Mouse (Mus musculus) heart, embryonic 14.5 days (tissue): Measurements from ENCODE around the gene Hspa2. TPM values are rescaled to one million over a fixed set of nuclear protein-coding genes. Genes with fewer than 3 reads are reported as not detected.

ENCODE experiments used
- polyA plus RNA-seq: library from polyadenylated mRNA; unstranded; fragments of >200 nt; fragmentation: Nextera tagmentation; extraction: Ambion mirVana; gene quantifications from 2 replicates; pipeline ENCODE4 v1.2.1, GENCODE M21; 2014

The Hspa2 gene
- polyA plus RNA-seq, 1 experiment from 2014 or later: 15.6 TPM

Other genes with a start within 250 kb of the Hspa2 start
- 0.32 and 0.42 TPM in 2 replicates for gene Esr2, start 226.9 kb upstream of the Hspa2 start, polyA plus RNA-seq
- gene Tex21, start 157.4 kb upstream of the Hspa2 start, polyA plus RNA-seq: 0.22 and 0.28 TPM in 2 replicates
- 37.2 and 37.3 TPM in 2 replicates for gene Mthfd1, start 148.9 kb upstream of the Hspa2 start, polyA plus RNA-seq
- 4.2 and 5.3 TPM in 2 replicates for gene Akap5, start 79.3 kb upstream of the Hspa2 start, polyA plus RNA-seq
- 12.1 and 14.4 TPM in 2 replicates for gene Zbtb25, start 34.6 kb upstream of the Hspa2 start, polyA plus RNA-seq
- 8.0 and 8.8 TPM in 2 replicates for gene Zbtb1, start 33.9 kb upstream of the Hspa2 start, polyA plus RNA-seq
- gene Ppp1r36, start 13.4 kb downstream of the Hspa2 start, polyA plus RNA-seq: 2.4 and 3.9 TPM in 2 replicates
- 5.9 and 7.5 TPM in 2 replicates for gene Plekhg3, start 126.7 kb downstream of the Hspa2 start, polyA plus RNA-seq